Mouse (Mus musculus): ENCODE data around the gene Arnt2. TPM values are rescaled to one million over a fixed set of nuclear protein-coding genes. Genes with fewer than 3 reads are reported as not detected.

The Arnt2 gene
- total and polyA plus RNA-seq, 3 experiments: 0.03 to 0.27 (median 0.17) TPM

Other genes starting within 250 kb of the Arnt2 start
- under 0.01 and 0.04 TPM in 2 replicates for gene Gm2115, start 118.8 kb upstream of the Arnt2 start, total RNA-seq (2012; rRNA removed)
- not detected in 2 replicates for gene Gm2115, start 118.8 kb upstream of the Arnt2 start, total RNA-seq (2014; rRNA removed)
- gene Gm2115, start 118.8 kb upstream of the Arnt2 start, polyA plus RNA-seq (2012; ENCODE audit: insufficient read length, low read depth): 0.14 and 0.15 TPM in 2 replicates
- 167 and 170 TPM in 2 replicates for gene Fah, start 196.5 kb upstream of the Arnt2 start, total RNA-seq (2012; rRNA removed)
- gene Fah, start 196.5 kb upstream of the Arnt2 start, total RNA-seq (2014; rRNA removed): 128 and 131 TPM in 2 replicates
- gene Fah, start 196.5 kb upstream of the Arnt2 start, polyA plus RNA-seq (2012; ENCODE audit: insufficient read length, low read depth): 184 and 203 TPM in 2 replicates